Mouse (Mus musculus) ES-E14 (cell line): ENCODE data around the gene Fmnl1. TPM values are rescaled to one million over a fixed set of nuclear protein-coding genes. Genes with fewer than 3 reads are reported as not detected.

Experiments used
- DNase-seq: peaks from one replicate; pipeline ENCODE4 v3.0.0-alpha.2; 2013; ENCODE audit warnings: low read depth, low spot score
- H3K27ac ChIP-seq: 2 replicates; pipeline ENCODE4 v1.5.1; 2012; ENCODE audit warnings: low read depth, mild to moderate bottlenecking, low read length, moderate library complexity, mixed read lengths; ENCODE audit not compliant: poor library complexity, insufficient read depth, severe bottlenecking
- H3K36me3 ChIP-seq: 2 replicates; pipeline ENCODE4 v1.6.1; 2012; ENCODE audit warnings: mild to moderate bottlenecking, low read length, moderate library complexity, mixed read lengths; ENCODE audit not compliant: control insufficient read depth, poor library complexity, insufficient read depth, severe bottlenecking
- H3K4me1 ChIP-seq, 2 experiments: fragments of 150-350 bp in 1 of 2; sonication (generic) in 1 of 2; 2 replicates each; pipeline ENCODE4 v1.6.1; 2012; ENCODE audit warnings: low read length in 2 of 2, mild to moderate bottlenecking in 1 of 2, mixed read lengths in 1 of 2; ENCODE audit not compliant: control insufficient read depth in 2 of 2, insufficient read depth in 2 of 2, poor library complexity in 1 of 2
- H3K4me3 ChIP-seq, 2 experiments: fragments of 150-350 bp in 1 of 2; sonication (generic) in 1 of 2; 2 replicates each; pipeline ENCODE4 v1.5.1; 2012; ENCODE audit warnings: low read length in 2 of 2, low read depth in 1 of 2, mild to moderate bottlenecking in 1 of 2, mixed read lengths in 1 of 2; ENCODE audit not compliant: insufficient read depth in 1 of 2, poor library complexity in 1 of 2, severe bottlenecking in 1 of 2
- H3K9ac ChIP-seq: 2 replicates; pipeline ENCODE4 v1.6.1; 2012; ENCODE audit warnings: low read depth, mild to moderate bottlenecking, low read length, mixed read lengths; ENCODE audit not compliant: poor library complexity, insufficient read depth, severe bottlenecking
- H3K9me3 ChIP-seq: fragments of 150-350 bp; sonication (generic); 2 replicates; pipeline ENCODE4 v1.6.1; 2012; ENCODE audit warnings: low read depth, mild to moderate bottlenecking, low read length; ENCODE audit not compliant: control insufficient read depth, insufficient read depth
- CHD2 ChIP-seq: IDR thresholded peaks from 2 replicates; pipeline ENCODE4 v1.6.1; 2014; ENCODE audit warnings: mild to moderate bottlenecking, low read depth, low read length, inconsistent platforms
- HCFC1 ChIP-seq: IDR thresholded peaks from 2 replicates; pipeline ENCODE4 v1.6.1; 2012; ENCODE audit warnings: low read length, inconsistent platforms, borderline replicate concordance; ENCODE audit not compliant: insufficient read depth
- MAFK ChIP-seq: IDR thresholded peaks from 2 replicates; pipeline ENCODE4 v1.6.1; 2014; ENCODE audit warnings: mild to moderate bottlenecking, low read depth, low read length, inconsistent platforms; ENCODE audit not compliant: insufficient read depth
- ZC3H11A ChIP-seq: IDR thresholded peaks from 2 replicates; pipeline ENCODE4 v1.6.1; 2012; ENCODE audit warnings: low read depth, mild to moderate bottlenecking, inconsistent platforms, low read length, borderline replicate concordance
- ZNF384 ChIP-seq: IDR thresholded peaks from 2 replicates; pipeline ENCODE4 v1.6.1; 2012; ENCODE audit warnings: low read depth, low read length, inconsistent platforms
- in situ Hi-C, 2 experiments: fragments of 600-800 bp; cut with MboI; formaldehyde crosslinking; loops; one replicate each; pipeline ENCODE4 v1.15.1; 2025; ENCODE audit warnings: low sequenced_read_pairs in 2 of 2, inconsistent platforms in 1 of 2; ENCODE audit not compliant: unreplicated experiment in 2 of 2
- total RNA-seq: library from RNA; depleted of rRNA; stranded (reverse); fragments of 300-350 nt; gene quantifications from 2 replicates; pipeline ENCODE4 v1.2.3, GENCODE M21; 2012

Fmnl1 gene
- total RNA-seq, 1 experiment, result 0.94 TPM

- Histone ChIP-seq H3K36me3 (no peaks in the 10 kb centered on the region), H3K9me3 (no peaks in the 10 kb centered on the region), H3K4me1 (peaks cover 0 to 2% of the 10 kb centered on the region in 2 experiments; a peak in 2 of 4 replicates), H3K27ac (no peak overlapping the region), H3K9ac (no peak overlapping the region), H3K4me3 (no peak overlapping the region)
- TF ChIP-seq ZNF384 (0 out of 2 replicates have a peak, but pooled peaks have one; percentile 49), HCFC1 (no peak)
- in situ Hi-C loops, result no loop called here
- DNase-seq, result no peak
These were observed 10.4 kb downstream of the Fmnl1 start for GRCm38 (mm10) chr11:103181349-103181748.

DNA sequence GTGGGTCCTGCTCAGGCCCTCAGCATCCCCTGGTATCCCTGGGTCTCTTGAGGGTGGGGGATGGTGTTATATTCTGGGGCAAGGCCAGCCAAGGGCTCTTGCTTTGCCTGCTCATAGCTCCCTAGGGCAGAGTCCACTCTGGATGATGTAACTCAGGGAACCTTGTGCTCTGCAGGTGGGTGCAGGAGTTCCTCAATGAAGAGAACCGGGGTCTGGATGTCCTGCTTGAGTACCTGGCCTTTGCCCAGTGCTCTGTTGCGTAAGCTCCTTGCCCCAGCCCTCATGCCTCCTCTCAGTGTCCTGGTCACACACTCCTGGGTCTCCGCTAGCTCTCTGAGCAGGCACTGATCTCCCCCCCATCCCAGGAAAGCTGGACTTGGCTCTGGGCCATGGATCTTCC lies 11.0 kb downstream of the Fmnl1 start:
- TF ChIP-seq CHD2 (no peak), MAFK (no peak), ZC3H11A (no peak), HCFC1 (no peak), ZNF384 (no peak)
- Histone ChIP-seq H3K4me1 (peaks cover 0 to 2% of the 10 kb centered on the region in 2 experiments; a peak in 2 of 4 replicates), H3K9me3 (no peaks in the 10 kb centered on the region), H3K9ac (no peak overlapping the region), H3K4me3 (no peak overlapping the region), H3K27ac (no peak overlapping the region), H3K36me3 (no peaks in the 10 kb centered on the region)
- in situ Hi-C loops, result no loop called here
- DNase-seq, result no peak

- in situ Hi-C loops, result no loop called here
- DNase-seq, result no peak
- Histone ChIP-seq H3K9me3 (no peaks in the 10 kb centered on the region), H3K4me1 (no peaks in the 10 kb centered on the region), H3K27ac (no peak overlapping the region), H3K4me3 (no peak overlapping the region), H3K36me3 (no peaks in the 10 kb centered on the region), H3K9ac (no peak overlapping the region)
- TF ChIP-seq HCFC1 (no peak), ZC3H11A (0 out of 2 replicates have a peak, but pooled peaks have one; percentile 8)
These were observed 14.0 kb downstream of the Fmnl1 start for GRCm38 (mm10) chr11:103184891-103185290.

DNA sequence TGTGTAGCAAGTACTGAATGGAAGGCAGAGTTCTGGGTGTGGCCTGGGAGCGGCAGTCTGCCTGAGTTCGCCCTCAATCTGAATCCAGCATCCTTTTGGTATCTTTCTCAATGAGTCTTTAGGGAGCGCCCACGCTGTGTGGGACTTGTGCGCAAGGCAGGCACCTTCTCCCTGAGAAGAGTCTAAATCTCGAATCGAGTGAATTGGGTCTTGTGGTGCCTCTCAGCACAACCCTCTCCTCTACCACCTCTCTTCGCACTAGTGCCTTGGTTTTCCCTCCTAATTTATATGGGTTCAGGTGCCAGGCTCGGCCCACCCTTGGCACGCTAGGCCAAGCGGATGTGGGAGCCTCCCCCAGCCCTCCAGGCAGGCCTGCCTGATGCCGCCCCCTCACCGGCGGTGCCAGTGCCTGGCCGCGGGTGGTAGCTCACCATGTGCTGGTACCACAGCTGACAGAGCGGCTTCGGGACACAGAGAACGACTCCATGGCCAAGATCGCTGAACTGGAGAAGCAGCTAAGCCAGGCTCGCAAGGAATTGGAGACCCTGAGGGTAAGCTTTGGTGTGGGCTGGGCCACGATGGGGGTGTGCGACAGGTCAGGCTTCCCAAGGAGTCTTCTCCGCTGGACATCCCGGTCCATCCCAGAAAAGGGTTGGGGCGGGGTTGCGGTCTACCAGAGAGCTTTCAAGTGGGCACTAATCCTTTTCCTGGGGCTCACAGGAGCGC lies 21.5 kb downstream of the Fmnl1 start:
- DNase-seq, result no peak
- Histone ChIP-seq H3K27ac (no peak overlapping the region), H3K4me3 (peak overlapping the region; percentile 63 to 65; a peak in 3 of 4 replicates), H3K9me3 (no peaks in the 10 kb centered on the region), H3K9ac (no peak overlapping the region), H3K36me3 (no peaks in the 10 kb centered on the region), H3K4me1 (peaks cover 0 to 10% of the 10 kb centered on the region in 2 experiments; a peak in 1 of 4 replicates)
- in situ Hi-C loops, result no loop called here
- TF ChIP-seq ZC3H11A, result no peak
- no peak for TF ChIP-seq ZNF384
- no peak for TF ChIP-seq CHD2
- no peak for TF ChIP-seq MAFK
